Mouse (Mus musculus) C2C12 (cell line): ENCODE measurements at regions not wholly inside any gene's neighbourhood (a gene's known extent, or its start where the extent isn't known, plus 50 kb on each side); places are given as distances from the start of the nearest gene placed in this dataset.

Experiments used
- CEBPB ChIP-seq: IDR thresholded peaks from one replicate; pipeline ENCODE4 v1.6.1; 2011; ENCODE audit warnings: low read depth, mild to moderate bottlenecking, control low read depth, moderate library complexity
- CTCF ChIP-seq: IDR thresholded peaks from one replicate; pipeline ENCODE4 v1.5.1; 2011; ENCODE audit not compliant: control insufficient read depth, insufficient read depth, insufficient read length
- FOSL1 ChIP-seq: IDR thresholded peaks from one replicate; pipeline ENCODE4 v1.8.0; 2011; ENCODE audit warnings: mild to moderate bottlenecking, low read length; ENCODE audit not compliant: poor library complexity, insufficient read depth, severe bottlenecking
- MAX ChIP-seq: IDR thresholded peaks from one replicate; pipeline ENCODE4 v1.6.1; 2011; ENCODE audit warnings: mild to moderate bottlenecking, control low read depth
- MYOD1 ChIP-seq: IDR thresholded peaks from one replicate; pipeline ENCODE4 v1.6.1; 2011; ENCODE audit warnings: low read depth; ENCODE audit not compliant: control insufficient read depth, insufficient read length
- MYOG ChIP-seq: IDR thresholded peaks from one replicate; pipeline ENCODE4 v1.6.1; 2011; ENCODE audit not compliant: control insufficient read depth, insufficient read length; ENCODE audit errors: extremely low read depth
- USF1 ChIP-seq: IDR thresholded peaks from one replicate; pipeline ENCODE4 v1.6.1; 2011; ENCODE audit warnings: low read depth, mild to moderate bottlenecking, control low read depth, moderate library complexity

DNA sequence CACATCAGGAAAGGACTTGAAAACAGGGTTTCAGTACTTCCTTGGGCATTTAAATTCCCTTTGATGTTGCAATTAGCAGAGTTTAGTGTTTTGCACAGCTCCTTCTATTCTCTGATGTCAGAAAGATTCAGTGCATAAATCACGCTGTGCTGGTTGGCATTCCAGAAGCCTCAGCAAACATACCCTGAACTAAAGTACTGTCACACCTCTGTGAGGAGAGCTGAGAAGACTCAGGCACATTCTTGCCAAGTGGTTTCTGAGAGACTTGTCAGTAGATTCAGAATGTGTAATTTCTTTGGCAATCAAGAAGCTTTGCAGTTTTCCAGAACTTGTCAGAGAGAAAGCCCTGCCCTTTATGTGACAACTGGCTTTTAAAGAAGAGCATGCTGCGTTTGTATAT lies 192.4 kb upstream of the 2610001J05Rik start:
- no peak for TF ChIP-seq CTCF
- no peak for TF ChIP-seq MAX
- no peak for TF ChIP-seq USF1
- no peak for TF ChIP-seq MYOG
- no peak for TF ChIP-seq MYOD1
- TF ChIP-seq CEBPB = no peak
- TF ChIP-seq FOSL1 = no peak
